ENCODE assay signal across 14 mouse cellular contexts in genomic region chr3:95140289-95140595, GRCm38 (mm10). TPM values are rescaled to one million over a fixed set of nuclear protein-coding genes. Genes with fewer than 3 reads are reported as not detected.
A peak's percentile ranks its signal among the peaks of the same experiment; 100 is the strongest.
DNase-seq lines count a peak whose midpoint lies in the region; ATAC-seq and TF ChIP-seq lines count a peak whose summit lies in the region.
"Had no signal": no experiment of that assay in that cellular context is flagged by ENCODE, and none has a peak within 500 bp of the region (broad histone marks: within the 10 kb centered on the region; RNA-seq: fewer than 3 reads in every experiment).

No protein-coding gene starts in this region.

- H3K27me3 ChIP-seq in forebrain, embryonic 12.5 days: no peaks in the 10 kb centered on the region
- H3K27me3 ChIP-seq in forebrain, embryonic 13.5 days: no peaks in the 10 kb centered on the region
- H3K27me3 ChIP-seq in ES-Bruce4 (ENCODE audit: control insufficient read depth, insufficient read depth, low read length, poor library complexity, severe bottlenecking): no peaks in the 10 kb centered on the region
- no peaks in the 10 kb centered on the region for H3K27me3 ChIP-seq in liver, embryonic 11.5 days (replicated peaks; ENCODE audit: control insufficient read depth, insufficient read depth, low read length)
- H3K27me3 ChIP-seq: midbrain, embryonic 13.5 days; neural tube, embryonic 13.5 days; Patski had no signal

- TF ChIP-seq POLR2A in ES-Bruce4 (IDR thresholded peaks at IDR 0.05; ENCODE audit: insufficient read depth, low read length): no peak

- H3K9ac ChIP-seq in forebrain, embryonic 12.5 days: peak overlapping the region; percentile 12; the same call in 1 of the 2 replicates
- no peak overlapping the region for H3K9ac ChIP-seq in forebrain, embryonic 13.5 days
- H3K9ac ChIP-seq in ES-Bruce4 (ENCODE audit: low read depth, poor library complexity, severe bottlenecking): peak overlapping the region; percentile 19; the same call in 1 of the 2 replicates
- no peak overlapping the region for H3K9ac ChIP-seq in liver, embryonic 11.5 days (ENCODE audit: low read depth, low read length)
- H3K9ac ChIP-seq: midbrain, embryonic 13.5 days; neural tube, embryonic 13.5 days had no signal

- TF ChIP-seq CTCF in layer of hippocampus, adult 2 months (conservative IDR thresholded peaks at IDR 0.05): no peak
- TF ChIP-seq CTCF in ES-Bruce4 (IDR thresholded peaks at IDR 0.05; ENCODE audit: low read depth, low read length): no peak

- no peak overlapping the region for H3K27ac ChIP-seq in forebrain, embryonic 12.5 days
- no peak overlapping the region for H3K27ac ChIP-seq in forebrain, embryonic 13.5 days
- H3K27ac ChIP-seq in layer of hippocampus, adult 2 months: peak overlapping the region; percentile 23; the same call in 1 of the 2 replicates
- no peak overlapping the region for H3K27ac ChIP-seq in ES-Bruce4 (ENCODE audit: insufficient read depth, low read length)
- H3K27ac ChIP-seq in liver, embryonic 11.5 days (ENCODE audit: low read depth, low read length): no peak overlapping the region
- H3K27ac ChIP-seq: midbrain, embryonic 13.5 days; neural tube, embryonic 13.5 days had no signal

- no peak overlapping the region for H3K4me2 ChIP-seq in forebrain, embryonic 12.5 days
- H3K4me2 ChIP-seq in forebrain, embryonic 13.5 days: no peak overlapping the region
- peak overlapping the region; percentile 9; the same call in 1 of the 2 replicates for H3K4me2 ChIP-seq in liver, embryonic 11.5 days
- H3K4me2 ChIP-seq: midbrain, embryonic 13.5 days; neural tube, embryonic 13.5 days had no signal

- no peaks in the 10 kb centered on the region for H3K9me3 ChIP-seq in forebrain, embryonic 12.5 days
- H3K9me3 ChIP-seq in forebrain, embryonic 13.5 days (replicated peaks): no peaks in the 10 kb centered on the region
- H3K9me3 ChIP-seq in ES-Bruce4 (replicated peaks; ENCODE audit: control insufficient read depth, insufficient read depth, low read length, poor library complexity, severe bottlenecking): no peaks in the 10 kb centered on the region
- no peaks in the 10 kb centered on the region for H3K9me3 ChIP-seq in liver, embryonic 11.5 days (ENCODE audit: control insufficient read depth, low read length)
- H3K9me3 ChIP-seq: midbrain, embryonic 13.5 days; neural tube, embryonic 13.5 days had no signal

- TF ChIP-seq EP300 in ES-Bruce4 (IDR thresholded peaks at IDR 0.05; ENCODE audit: insufficient read depth, low read depth, low read length): no peak

- peaks cover 5% of the 10 kb centered on the region for H3K4me1 ChIP-seq in forebrain, embryonic 12.5 days
- peaks cover 11% of the 10 kb centered on the region for H3K4me1 ChIP-seq in forebrain, embryonic 13.5 days
- peaks cover 2% of the 10 kb centered on the region for H3K4me1 ChIP-seq in ES-Bruce4 (ENCODE audit: control insufficient read depth, insufficient read depth, low read length)
- peaks cover 16% of the 10 kb centered on the region for H3K4me1 ChIP-seq in liver, embryonic 11.5 days (replicated peaks; ENCODE audit: control insufficient read depth, insufficient read depth, low read length)

- peaks cover 16% of the 10 kb centered on the region for H3K36me3 ChIP-seq in forebrain, embryonic 12.5 days (replicated peaks)
- H3K36me3 ChIP-seq in forebrain, embryonic 13.5 days (ENCODE audit: poor library complexity, severe bottlenecking): peaks cover 18% of the 10 kb centered on the region
- H3K36me3 ChIP-seq in ES-Bruce4 (ENCODE audit: control insufficient read depth, insufficient read depth, low read length, poor library complexity, severe bottlenecking): no peaks in the 10 kb centered on the region
- H3K36me3 ChIP-seq in liver, embryonic 11.5 days (ENCODE audit: control insufficient read depth, insufficient read depth, low read length): no peaks in the 10 kb centered on the region

- WGBS in forebrain, embryonic 12.5 days: 66% methylated on average over 18 of the region's 18 CpGs
- WGBS in forebrain, embryonic 13.5 days: 63% methylated on average over 18 of the region's 18 CpGs
- WGBS in liver, embryonic 11.5 days: 53% methylated on average over 18 of the region's 18 CpGs

- no peak overlapping the region for H3K4me3 ChIP-seq in forebrain, embryonic 12.5 days (replicated peaks)
- H3K4me3 ChIP-seq in forebrain, embryonic 13.5 days: no peak overlapping the region
- H3K4me3 ChIP-seq in layer of hippocampus, adult 2 months: no peak overlapping the region
- peak overlapping the region; percentile 32 for H3K4me3 ChIP-seq in ES-Bruce4 (ENCODE audit: low read depth, low read length)
- no peak overlapping the region for H3K4me3 ChIP-seq in liver, embryonic 11.5 days (ENCODE audit: low read depth, low read length)
- H3K4me3 ChIP-seq: midbrain, embryonic 13.5 days; neural tube, embryonic 13.5 days had no signal

- DNase-seq in layer of hippocampus, adult 2 months (ENCODE audit: low spot score in 2 of 2): no peak
- DNase-seq in layer of hippocampus, adult 9-10 months (ENCODE audit: low spot score): no peak
- no peak for DNase-seq in liver, embryonic 11.5 days (ENCODE audit: low spot score)
- no peak for DNase-seq in adrenal gland, adult 8-10 months
- DNase-seq: cerebellum, postnatal 14 days; layer of hippocampus, postnatal 36 days had no signal

- no peak for ATAC-seq in forebrain, embryonic 12.5 days (ENCODE audit: low FRiP score)
- ATAC-seq in forebrain, embryonic 13.5 days: no peak
- no peak for ATAC-seq in liver, embryonic 11.5 days (replicated peaks; ENCODE audit: low FRiP score)
- no peak for ATAC-seq in megakaryocyte-erythroid progenitor cell, adult 5-6 weeks (replicated peaks; ENCODE audit: low FRiP score, low TSS enrichment, poor library complexity, severe bottlenecking)
- ATAC-seq: midbrain, embryonic 13.5 days; Patski had no signal

RNA-seq across cellular contexts. Expression of gene Tnfaip8l2, which starts 1.9 kb away (rescaled TPM):
- polyA plus RNA-seq in forebrain, embryonic 12.5 days (2016; fragmentation: Nextera tagmentation; extraction: Ambion mirVana): 1.5 and 2.0 TPM in 2 replicates
- 1.1 and 1.2 TPM in 2 replicates for polyA plus RNA-seq in forebrain, embryonic 13.5 days (2015; fragmentation: Nextera tagmentation; extraction: Ambion mirVana)
- total RNA-seq in layer of hippocampus, adult 2 months (2021): 1 to 10 TPM; 2.5 to 2.7 TPM
- not detected in 2 replicates for polyA plus RNA-seq in ES-Bruce4 (2011; ENCODE audit: insufficient read depth, insufficient read length, low read depth, missing spikeins)
- 4.8 and 5.4 TPM in 2 replicates for polyA plus RNA-seq in liver, embryonic 11.5 days (2014; fragmentation: Nextera tagmentation; extraction: Ambion mirVana)
- 1 to 10 TPM; 1.8 to 5.0 (median 3.2) TPM for total RNA-seq in adrenal gland, adult 8-10 months (2022)
- total RNA-seq in megakaryocyte-erythroid progenitor cell, adult 5-6 weeks (2014; fragmentation: Nextera tagmentation): 3.3 and 8.1 TPM in 2 replicates
- 3.1 and 6.7 TPM in 2 replicates for total RNA-seq in megakaryocyte-erythroid progenitor cell, adult 5-6 weeks (2017)

RNA-seq across cellular contexts. Expression of gene Lysmd1, which starts 6.4 kb away (rescaled TPM):
- 19.7 and 21.1 TPM in 2 replicates for polyA plus RNA-seq in forebrain, embryonic 12.5 days (2016; fragmentation: Nextera tagmentation; extraction: Ambion mirVana)
- polyA plus RNA-seq in forebrain, embryonic 13.5 days (2015; fragmentation: Nextera tagmentation; extraction: Ambion mirVana): 29.6 and 30.8 TPM in 2 replicates
- total RNA-seq in layer of hippocampus, adult 2 months (2021): 10 to 100 TPM; 16.4 to 16.7 TPM
- polyA plus RNA-seq in ES-Bruce4 (2011; ENCODE audit: insufficient read depth, insufficient read length, low read depth, missing spikeins): 4.0 and 5.7 TPM in 2 replicates
- polyA plus RNA-seq in liver, embryonic 11.5 days (2014; fragmentation: Nextera tagmentation; extraction: Ambion mirVana): 8.9 and 9.1 TPM in 2 replicates
- 10 to 100 TPM in 3 of 4 experiments, 1 to 10 TPM in 1; 8.4 to 11.4 (median 10.4) TPM for total RNA-seq in adrenal gland, adult 8-10 months (2022)
- 5.4 and 6.9 TPM in 2 replicates for total RNA-seq in megakaryocyte-erythroid progenitor cell, adult 5-6 weeks (2014; fragmentation: Nextera tagmentation)
- 6.2 and 7.2 TPM in 2 replicates for total RNA-seq in megakaryocyte-erythroid progenitor cell, adult 5-6 weeks (2017)

RNA-seq across cellular contexts. Expression of gene Scnm1, which starts 6.4 kb away (rescaled TPM):
- 84.6 and 95.1 TPM in 2 replicates for polyA plus RNA-seq in forebrain, embryonic 12.5 days (2016; fragmentation: Nextera tagmentation; extraction: Ambion mirVana)
- polyA plus RNA-seq in forebrain, embryonic 13.5 days (2015; fragmentation: Nextera tagmentation; extraction: Ambion mirVana): 99.5 and 106 TPM in 2 replicates
- total RNA-seq in layer of hippocampus, adult 2 months (2021): 10 to 100 TPM; 50.4 to 57.5 TPM
- 48.5 and 52.1 TPM in 2 replicates for polyA plus RNA-seq in ES-Bruce4 (2011; ENCODE audit: insufficient read depth, insufficient read length, low read depth, missing spikeins)
- polyA plus RNA-seq in liver, embryonic 11.5 days (2014; fragmentation: Nextera tagmentation; extraction: Ambion mirVana): 53.1 and 58.5 TPM in 2 replicates
- total RNA-seq in adrenal gland, adult 8-10 months (2022): 10 to 100 TPM; 30.8 to 58.2 (median 43.5) TPM
- 59.1 and 86.0 TPM in 2 replicates for total RNA-seq in megakaryocyte-erythroid progenitor cell, adult 5-6 weeks (2014; fragmentation: Nextera tagmentation)
- 94.4 and 114 TPM in 2 replicates for total RNA-seq in megakaryocyte-erythroid progenitor cell, adult 5-6 weeks (2017)

RNA-seq across cellular contexts. Expression of gene Tmod4, which starts 16.0 kb away (rescaled TPM):
- polyA plus RNA-seq in forebrain, embryonic 12.5 days (2016; fragmentation: Nextera tagmentation; extraction: Ambion mirVana): 0.97 and 1.1 TPM in 2 replicates
- 0.72 and 0.81 TPM in 2 replicates for polyA plus RNA-seq in forebrain, embryonic 13.5 days (2015; fragmentation: Nextera tagmentation; extraction: Ambion mirVana)
- under 1 TPM in 1 of 2 experiments, not detected in 1; 0.71 TPM for total RNA-seq in layer of hippocampus, adult 2 months (2021)
- 0.90 TPM in 1 of 2 replicates, not detected in the other for polyA plus RNA-seq in ES-Bruce4 (2011; ENCODE audit: insufficient read depth, insufficient read length, low read depth, missing spikeins)
- polyA plus RNA-seq in liver, embryonic 11.5 days (2014; fragmentation: Nextera tagmentation; extraction: Ambion mirVana): 1.1 TPM in 2 replicates
- total RNA-seq in adrenal gland, adult 8-10 months (2022): 1 to 10 TPM in 1 of 4 experiments, under 1 TPM in 1, not detected in 2; 0.56 to 1.5 TPM
- 2.4 and 5.1 TPM in 2 replicates for total RNA-seq in megakaryocyte-erythroid progenitor cell, adult 5-6 weeks (2014; fragmentation: Nextera tagmentation)
- total RNA-seq in megakaryocyte-erythroid progenitor cell, adult 5-6 weeks (2017): 0.99 and 2.9 TPM in 2 replicates
- total RNA-seq: hematopoietic stem cell, adult 5-6 weeks had no signal

RNA-seq across cellular contexts. Expression of gene Sema6c, which starts 20.0 kb away (rescaled TPM):
- 31.2 and 34.5 TPM in 2 replicates for polyA plus RNA-seq in forebrain, embryonic 12.5 days (2016; fragmentation: Nextera tagmentation; extraction: Ambion mirVana)
- 14.1 and 14.6 TPM in 2 replicates for polyA plus RNA-seq in forebrain, embryonic 13.5 days (2015; fragmentation: Nextera tagmentation; extraction: Ambion mirVana)
- 10 to 100 TPM; 33.9 to 46.6 TPM for total RNA-seq in layer of hippocampus, adult 2 months (2021)
- polyA plus RNA-seq in ES-Bruce4 (2011; ENCODE audit: insufficient read depth, insufficient read length, low read depth, missing spikeins): 13.3 and 18.8 TPM in 2 replicates
- 2.5 and 2.8 TPM in 2 replicates for polyA plus RNA-seq in liver, embryonic 11.5 days (2014; fragmentation: Nextera tagmentation; extraction: Ambion mirVana)
- 10 to 100 TPM in 2 of 4 experiments, 1 to 10 TPM in 2; 4.0 to 13.1 (median 8.0) TPM for total RNA-seq in adrenal gland, adult 8-10 months (2022)
- total RNA-seq in megakaryocyte-erythroid progenitor cell, adult 5-6 weeks (2014; fragmentation: Nextera tagmentation): 0.27 TPM in 1 of 2 replicates, not detected in the other
- total RNA-seq in megakaryocyte-erythroid progenitor cell, adult 5-6 weeks (2017): 0.99 TPM in 1 of 2 replicates, not detected in the other

Comparison
In these comparisons a context has a peak if more than half of its experiments do, and no peak if none do; other contexts are left out.
1. H3K9ac ChIP-seq: peak in forebrain, embryonic 12.5 days (single experiment) and ES-Bruce4 (single experiment); none in forebrain, embryonic 13.5 days (single experiment) and liver, embryonic 11.5 days (single experiment).